Mouse (Mus musculus) lung, adult 2 months (tissue): ENCODE results near the gene Arhgap35.

Experiments
- CTCF ChIP-seq: fragments of 200-500 bp; IDR thresholded peaks from 2 replicates; pipeline ENCODE4 v1.5.1; 2011; ENCODE audit warnings: mild to moderate bottlenecking, low read length, control low read depth; ENCODE audit not compliant: insufficient read depth
- POLR2A ChIP-seq: fragments of 200-500 bp; IDR thresholded peaks from 2 replicates; pipeline ENCODE4 v1.6.1; 2011; ENCODE audit warnings: low read depth, mild to moderate bottlenecking, control low read depth, low read length, borderline replicate concordance; ENCODE audit errors: extremely low read depth

DNA sequence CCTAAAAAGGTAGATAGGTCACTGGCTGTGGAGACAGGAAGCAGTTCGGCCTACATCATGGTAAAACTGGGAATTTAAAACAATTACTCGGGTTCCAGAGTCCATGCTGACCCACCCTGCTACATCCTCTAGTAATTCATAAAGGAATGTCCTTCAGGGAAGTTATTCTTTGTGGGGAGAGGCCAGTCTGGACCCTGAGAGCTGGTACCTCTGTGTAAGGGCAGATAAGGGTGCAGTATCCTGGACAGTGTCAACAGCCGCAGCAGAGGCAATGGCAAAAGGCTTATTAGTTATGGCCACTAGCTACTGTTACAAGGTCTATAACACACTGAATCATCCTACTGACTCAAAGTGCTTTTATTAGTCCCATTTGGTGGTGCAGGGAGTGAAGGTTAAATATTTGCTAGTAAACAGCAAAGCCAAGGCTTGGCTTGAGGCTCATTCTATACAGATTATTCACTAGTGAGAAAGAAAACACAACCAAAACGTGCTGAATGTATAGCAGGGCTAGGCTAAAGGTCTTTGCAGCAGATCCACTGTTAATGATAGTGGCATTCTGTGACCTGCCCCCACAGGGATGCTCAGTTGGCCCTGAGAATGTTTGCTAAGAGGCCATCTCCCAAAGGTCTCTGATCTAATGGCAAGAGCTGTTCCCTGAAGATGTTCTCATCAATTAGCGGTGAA lies 77.4 kb downstream of the Arhgap35 start:
- TF ChIP-seq CTCF (no peak), POLR2A (no peak)
